Mouse (Mus musculus) bone marrow, adult 2 months (tissue): ENCODE results near the gene Pde8a.

Experiments
- CTCF ChIP-seq: fragments of 200-500 bp; IDR thresholded peaks from 2 replicates; pipeline ENCODE4 v1.5.1; 2011; ENCODE audit warnings: low read length, control low read depth; ENCODE audit not compliant: control insufficient read depth, insufficient read depth
- POLR2A ChIP-seq: fragments of 200-500 bp; IDR thresholded peaks from 2 replicates; pipeline ENCODE4 v1.6.1; 2011; ENCODE audit warnings: low read depth, mild to moderate bottlenecking, control low read depth, low read length, borderline replicate concordance; ENCODE audit not compliant: control insufficient read depth

GRCm38 (mm10) chr7:81209979-81210685, 3.3 kb upstream of the Pde8a start:
- TF ChIP-seq CTCF (no peak), POLR2A (no peak)
